Mouse (Mus musculus) heart, adult 11 months (tissue): ENCODE results near the gene Casp7.

Experiments
- DNase-seq: peaks from one replicate; pipeline ENCODE4 v3.0.0; 2022

Gene Casp7

DNA sequence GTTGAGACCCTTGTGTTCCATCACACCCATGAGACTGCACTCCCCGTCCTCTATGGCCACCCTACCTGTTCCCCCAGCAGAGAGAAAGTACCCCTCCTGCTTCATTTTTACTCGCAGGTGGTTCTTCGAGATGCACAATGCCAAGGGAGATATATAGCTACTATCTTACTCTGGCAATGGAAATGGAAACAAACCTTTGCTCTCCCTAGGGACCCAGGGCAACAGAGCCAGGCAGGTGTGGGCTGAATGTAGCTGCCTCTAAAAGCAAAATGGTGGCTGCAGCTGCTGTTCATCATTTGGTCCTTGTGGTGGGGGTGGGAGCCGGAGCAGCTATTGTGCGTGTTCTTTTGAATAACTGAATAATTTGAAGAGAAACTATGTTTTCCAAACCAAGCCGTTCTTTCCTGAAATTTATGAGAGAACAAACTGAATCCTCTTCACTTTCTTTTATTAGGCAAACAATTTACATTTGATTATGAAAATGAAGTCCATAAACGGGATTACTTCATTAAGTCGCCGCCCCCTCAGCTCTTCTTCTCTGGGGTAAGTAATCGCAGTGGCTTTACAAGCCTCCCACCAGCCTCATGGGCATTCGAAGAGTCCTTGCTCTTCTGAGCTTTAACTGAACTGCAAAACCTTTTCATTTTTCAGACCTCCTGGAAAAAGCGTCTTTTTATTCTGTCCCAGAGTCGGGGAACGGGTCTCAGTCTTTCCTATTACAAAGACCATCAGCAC, 73.5 kb downstream of the Casp7 start:
- no peak for DNase-seq

- no peak for DNase-seq
These were observed 75.0 kb downstream of the Casp7 start for GRCm38 (mm10) chr19:56471934-56472333.

- DNase-seq, result no peak
These were observed 78.1 kb downstream of the Casp7 start for GRCm38 (mm10) chr19:56474869-56475550.

GRCm38 (mm10) chr19:56476546-56476945, 79.6 kb downstream of the Casp7 start:
- DNase-seq, result no peak

DNA sequence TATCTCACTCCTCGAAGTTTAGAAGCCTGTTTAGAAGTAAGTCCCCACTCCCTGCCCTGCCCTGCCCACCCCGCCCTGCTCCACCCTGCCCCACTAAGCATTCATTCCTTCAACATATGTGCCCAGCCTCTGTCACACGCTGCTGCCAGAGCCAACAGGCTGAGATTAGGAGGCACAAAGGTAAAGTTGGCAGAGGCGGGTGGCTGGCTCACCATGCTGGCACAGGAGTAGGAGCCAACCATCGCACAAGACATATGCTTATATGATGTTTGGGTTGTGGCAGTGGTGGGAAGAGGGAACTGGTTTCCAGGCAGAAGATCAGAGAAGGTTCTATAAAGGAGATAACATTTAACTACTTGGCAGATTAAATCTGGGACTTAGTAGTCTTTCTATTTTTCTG, 80.3 kb downstream of the Casp7 start:
- DNase-seq, result no peak

DNA sequence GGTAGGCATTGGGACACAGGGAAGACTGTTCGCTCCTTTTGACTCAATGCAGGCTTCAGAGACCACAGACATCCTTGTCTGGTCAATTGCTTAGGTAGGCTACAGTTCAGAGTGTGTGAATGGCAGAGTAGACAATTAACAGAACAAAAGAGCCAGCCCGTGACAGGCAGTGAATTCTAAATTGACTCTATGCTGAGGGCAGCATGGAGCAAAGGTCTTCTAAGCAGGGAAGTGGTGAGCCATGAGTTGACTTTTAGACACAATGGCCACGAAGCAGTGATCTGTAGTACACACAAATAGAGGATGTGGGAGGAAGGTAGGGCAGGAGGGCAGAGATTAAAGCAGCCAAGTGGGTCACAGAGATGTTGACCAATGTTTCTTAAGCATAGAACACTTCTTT, 80.9 kb downstream of the Casp7 start:
- DNase-seq, result no peak

DNA sequence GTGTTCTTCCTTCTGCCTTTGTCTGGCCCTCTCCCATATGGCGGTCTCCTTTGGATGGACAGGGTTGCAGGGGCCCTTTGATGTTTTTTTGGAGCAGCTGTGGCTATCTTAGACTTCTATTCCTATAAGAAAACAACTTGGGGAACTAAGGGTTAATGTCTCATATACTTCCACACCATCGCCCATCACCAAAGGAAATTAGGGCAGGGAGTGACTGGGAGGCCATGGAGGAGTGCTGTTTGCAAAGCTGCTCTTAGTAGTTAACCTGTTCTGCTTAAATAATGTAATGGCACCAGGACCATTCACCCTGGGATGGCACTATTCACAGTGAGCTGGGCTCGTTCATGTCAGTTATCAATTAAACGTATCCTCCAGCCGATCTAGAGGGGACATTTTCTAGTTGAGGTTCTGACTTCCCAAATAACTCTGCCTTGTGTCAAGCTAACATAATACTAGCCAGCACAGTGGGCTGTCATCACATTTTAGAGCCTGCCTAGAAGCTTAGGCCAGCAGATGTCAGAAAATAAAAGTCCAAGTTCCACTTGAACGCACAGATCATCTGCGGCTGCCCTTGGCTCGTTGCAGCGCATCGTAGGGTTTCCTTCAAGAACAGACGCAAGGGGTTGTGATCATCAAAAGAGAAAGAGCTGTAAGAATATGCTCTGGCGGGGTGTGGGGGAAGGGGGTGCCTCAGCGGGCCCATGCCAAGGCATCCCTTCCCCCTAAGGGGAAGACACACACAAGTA, 87.9 kb downstream of the Casp7 start:
- no peak for DNase-seq

DNA sequence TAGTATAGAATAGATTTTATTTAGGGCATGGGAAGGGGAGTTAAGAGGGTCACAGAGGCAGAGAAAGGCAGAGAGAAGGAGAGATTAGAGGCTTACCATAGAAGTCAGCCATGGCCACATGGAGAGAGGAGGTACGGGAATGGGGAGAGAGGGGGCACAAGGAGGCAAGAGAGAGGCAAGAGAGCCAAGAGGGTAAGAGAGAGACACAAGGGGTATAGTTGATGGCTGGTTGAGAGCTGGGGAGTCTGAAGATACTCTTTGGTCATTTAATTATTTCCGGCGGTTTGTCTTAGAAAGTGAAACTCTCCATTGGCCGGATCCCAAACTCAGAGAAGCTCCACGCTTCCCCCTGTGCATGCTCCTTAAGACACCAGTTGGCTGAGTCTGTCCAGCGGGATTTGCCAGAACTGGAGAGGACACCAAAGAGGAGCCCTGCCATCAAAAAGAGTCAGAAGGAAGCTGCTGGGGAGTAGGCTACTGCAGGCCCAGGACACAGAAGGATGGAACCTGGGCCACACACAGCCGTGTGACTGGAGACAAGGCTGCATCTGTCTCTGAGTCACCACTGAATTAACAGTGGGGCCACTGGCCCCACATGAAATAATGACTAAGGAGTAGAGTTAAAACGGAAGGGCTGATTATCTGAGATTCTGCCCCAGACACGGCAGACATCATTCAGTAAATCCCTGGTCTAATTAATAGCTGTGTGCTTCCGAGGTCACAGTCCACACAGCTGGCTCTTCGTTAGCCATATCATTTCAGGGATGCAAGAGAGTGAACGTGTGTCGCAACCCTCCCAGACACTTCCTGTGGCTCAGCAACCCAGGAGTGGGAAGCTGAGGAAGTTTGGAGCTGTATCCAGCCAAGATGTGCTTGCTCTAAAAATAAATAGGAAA, 88.7 kb downstream of the Casp7 start:
- peak; percentile 97 for DNase-seq

GRCm38 (mm10) chr19:56486926-56487325, 90.0 kb downstream of the Casp7 start:
- DNase-seq, result no peak

DNA sequence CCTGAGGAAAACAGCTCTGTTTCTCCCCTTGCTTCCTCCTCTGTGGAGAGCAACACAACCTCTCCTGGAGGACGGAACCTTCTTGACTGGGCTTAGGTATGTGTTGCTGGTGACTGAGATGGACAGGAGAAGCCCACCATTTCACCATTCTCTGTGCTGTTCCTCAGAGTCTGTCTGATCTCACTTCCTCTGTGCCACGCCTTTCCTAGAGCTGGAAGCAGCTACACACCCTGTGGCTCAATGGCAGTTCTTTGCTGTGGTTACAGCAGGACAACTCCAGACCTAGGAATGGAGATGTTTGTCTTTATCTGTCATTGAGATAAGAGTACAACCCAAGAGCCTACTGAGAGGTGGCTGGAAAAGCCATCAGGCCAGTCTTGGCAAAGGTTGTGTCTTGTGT, 90.4 kb downstream of the Casp7 start:
- DNase-seq, result no peak

DNA sequence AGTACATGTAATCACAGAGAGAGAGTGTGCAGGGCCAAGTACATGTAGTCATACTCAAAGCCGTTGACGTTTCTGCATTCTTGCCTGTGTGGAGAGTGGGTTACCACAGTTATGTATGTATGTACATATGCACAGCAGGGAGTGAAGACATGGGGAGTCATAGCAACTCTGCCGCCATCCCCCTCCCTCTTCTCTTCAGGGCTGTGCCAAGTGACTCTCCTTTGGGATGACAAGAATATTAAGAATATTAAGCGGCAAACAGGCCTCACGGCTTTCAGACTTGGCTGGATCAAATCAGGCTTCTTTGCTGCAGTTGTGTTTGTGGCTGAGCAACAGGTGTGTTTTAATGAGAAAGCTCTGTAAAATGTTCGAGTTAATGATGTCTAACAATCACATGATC, 92.7 kb downstream of the Casp7 start:
- no peak for DNase-seq
